Mouse (Mus musculus): ENCODE measurements at regions not wholly inside any gene's neighbourhood (a gene's known extent, or its start where the extent isn't known, plus 50 kb on each side); places are given as distances from the start of the nearest gene placed in this dataset.

DNA sequence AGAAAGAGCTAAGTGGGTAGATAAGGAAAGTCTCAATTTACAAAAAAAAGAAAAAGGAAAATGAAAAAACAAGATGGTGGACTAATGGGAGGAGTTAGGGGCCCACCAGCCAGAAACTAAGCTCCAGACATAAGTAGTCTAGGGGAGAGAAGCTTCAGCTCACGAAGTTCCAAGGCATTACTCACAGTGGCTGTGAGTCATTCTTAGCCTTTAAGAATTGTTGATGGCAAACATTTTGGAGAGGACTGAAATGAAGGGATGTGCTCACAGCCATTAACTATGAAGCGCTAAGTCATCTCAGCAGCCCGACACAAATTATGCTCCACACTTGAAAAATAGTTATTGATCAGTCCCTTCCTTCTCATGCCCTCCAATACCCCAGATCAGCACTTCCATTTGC, 198.6 kb upstream of the Ppargc1a start:
- DNase-seq (ENCODE audit: low spot score in 2 of 2): no peak

DNA sequence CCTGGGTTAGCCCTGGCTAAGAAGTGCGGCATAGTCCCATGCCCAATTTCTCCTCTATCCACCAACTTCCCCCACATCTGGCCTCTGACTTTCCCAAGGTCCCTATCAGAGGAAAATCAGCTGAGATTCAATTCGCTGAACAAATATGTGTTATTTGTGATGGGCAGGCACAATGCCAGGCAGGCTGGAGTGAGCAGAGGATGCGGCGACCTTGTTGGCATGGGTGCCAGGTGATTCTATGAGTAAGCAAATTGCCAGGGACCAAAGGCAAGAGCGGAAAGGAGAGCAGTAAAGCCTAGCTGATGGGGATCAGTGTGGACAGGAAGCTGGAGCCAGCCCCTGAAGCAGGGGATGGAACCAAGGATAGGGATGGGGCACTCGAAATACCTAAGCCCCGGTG, 196.9 kb upstream of the Ppargc1a start:
- DNase-seq (ENCODE audit: low spot score in 2 of 2): no peak

DNA sequence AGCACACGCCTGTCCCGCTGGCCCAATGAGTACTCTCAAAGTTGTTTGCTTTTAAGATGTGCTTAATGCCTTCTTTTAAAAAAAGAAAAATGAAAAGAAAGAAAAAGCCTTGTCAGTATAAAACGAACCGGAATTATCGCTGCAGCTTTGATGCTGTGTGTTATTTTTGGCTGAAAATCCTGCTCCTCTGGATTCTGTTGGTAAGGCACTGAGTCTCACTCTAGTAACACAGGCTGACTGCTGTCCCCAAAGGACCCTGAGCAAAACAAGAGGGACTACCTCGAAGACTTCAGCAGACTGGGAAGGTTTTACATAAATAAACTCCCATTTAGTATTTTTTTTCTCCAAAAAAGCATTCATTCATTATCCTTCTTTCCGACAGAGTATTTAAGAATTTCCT, 196.1 kb upstream of the Ppargc1a start:
- no peak for DNase-seq (ENCODE audit: low spot score in 2 of 2)

DNA sequence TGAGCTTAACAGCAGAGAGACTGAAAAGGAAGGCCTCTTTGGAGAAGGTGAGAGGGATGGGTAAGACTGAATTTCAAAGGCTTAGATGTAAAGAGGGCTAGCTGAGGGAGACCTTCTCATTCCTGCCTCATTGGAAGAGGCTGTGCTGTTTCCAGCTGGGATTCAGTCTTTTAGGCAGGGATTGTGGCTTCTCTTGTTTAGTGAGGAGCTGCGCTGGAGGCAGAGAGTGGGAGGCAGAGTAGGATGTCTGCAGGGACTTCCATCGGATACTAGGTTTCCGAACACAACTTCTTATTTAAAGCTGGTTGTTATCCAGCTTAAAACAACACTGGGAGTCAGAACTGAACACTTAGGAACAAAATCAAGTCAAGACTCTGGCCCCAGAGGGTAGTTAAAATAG, 194.8 kb upstream of the Ppargc1a start:
- no peak for DNase-seq (ENCODE audit: low spot score in 2 of 2)

DNA sequence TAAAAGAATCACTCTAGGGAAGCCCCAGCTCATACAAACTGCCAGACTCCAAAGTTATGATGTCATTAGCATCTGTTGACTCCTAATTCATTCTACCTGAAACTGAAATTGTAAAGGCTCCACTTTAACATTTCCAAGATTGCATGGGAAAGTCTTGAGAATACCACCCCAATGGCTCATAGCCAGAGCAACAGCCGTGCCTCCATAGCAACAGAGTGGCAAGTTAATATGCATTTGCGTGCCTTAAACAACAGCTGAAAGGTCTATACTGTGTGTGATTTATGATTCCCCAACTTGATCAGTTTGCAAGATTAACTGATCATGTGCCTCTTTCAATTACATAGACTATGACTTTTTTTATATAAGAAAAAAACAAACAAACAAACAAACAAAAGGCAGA, 190.8 kb upstream of the Ppargc1a start:
- no peak for DNase-seq (ENCODE audit: low spot score in 2 of 2)

DNA sequence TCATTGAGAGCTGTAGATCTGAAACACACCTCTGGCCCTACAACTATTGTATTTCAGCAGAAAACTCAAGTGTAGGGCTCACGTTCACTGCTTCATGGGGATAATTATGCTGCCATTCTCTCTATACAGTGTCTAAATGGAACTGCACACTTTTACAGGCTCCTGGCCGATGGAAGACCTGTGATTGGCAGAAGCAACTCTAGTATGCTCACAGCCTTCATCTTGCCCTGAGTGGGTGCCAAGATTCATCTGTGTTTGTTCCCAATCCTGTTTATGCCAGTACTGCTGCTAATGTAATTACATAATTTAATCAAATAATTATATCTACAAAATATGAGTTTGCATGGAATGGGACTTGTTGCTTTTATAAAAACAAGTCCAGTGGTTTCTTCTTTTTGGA, 190.3 kb upstream of the Ppargc1a start:
- no peak for DNase-seq (ENCODE audit: low spot score in 2 of 2)

DNA sequence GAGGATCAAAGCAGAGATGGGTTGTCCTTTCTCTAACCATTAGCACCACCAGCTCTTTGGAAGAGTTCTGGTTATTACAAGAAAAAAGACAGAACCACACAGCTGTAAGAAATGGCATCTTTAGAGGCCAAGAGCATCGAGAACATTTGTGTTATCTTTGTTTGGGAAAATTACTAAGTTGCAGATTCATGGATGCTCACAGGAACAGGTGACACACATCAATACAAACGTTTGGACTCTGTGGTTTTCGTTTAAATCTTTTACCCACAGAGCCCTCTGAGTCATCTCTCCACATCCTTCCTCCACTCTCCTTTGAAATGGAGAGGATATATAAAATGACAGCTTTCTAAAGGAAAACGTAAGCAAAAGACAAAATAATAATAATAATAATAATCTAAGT, 184.5 kb upstream of the Ppargc1a start:
- DNase-seq (ENCODE audit: low spot score in 2 of 2): no peak

DNA sequence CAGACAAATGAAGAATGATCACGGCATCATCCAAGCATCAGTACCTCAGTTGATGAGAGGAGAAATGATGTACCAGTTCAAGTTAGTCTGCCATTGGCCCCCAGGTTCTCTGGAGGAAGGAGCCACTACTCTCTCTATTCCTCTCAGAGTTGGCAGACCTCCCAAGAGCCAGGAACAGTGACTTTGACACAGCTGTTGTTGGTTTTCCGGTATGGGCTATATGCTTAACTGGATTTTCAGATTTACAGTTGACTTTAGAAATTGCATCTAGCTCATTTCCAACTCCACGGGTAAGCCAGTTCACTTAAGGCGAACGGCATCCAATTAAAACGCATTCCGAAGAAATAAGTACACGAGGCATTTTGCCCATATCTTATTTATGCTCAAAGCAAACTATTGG, 182.9 kb upstream of the Ppargc1a start:
- DNase-seq (ENCODE audit: low spot score in 2 of 2): no peak

DNA sequence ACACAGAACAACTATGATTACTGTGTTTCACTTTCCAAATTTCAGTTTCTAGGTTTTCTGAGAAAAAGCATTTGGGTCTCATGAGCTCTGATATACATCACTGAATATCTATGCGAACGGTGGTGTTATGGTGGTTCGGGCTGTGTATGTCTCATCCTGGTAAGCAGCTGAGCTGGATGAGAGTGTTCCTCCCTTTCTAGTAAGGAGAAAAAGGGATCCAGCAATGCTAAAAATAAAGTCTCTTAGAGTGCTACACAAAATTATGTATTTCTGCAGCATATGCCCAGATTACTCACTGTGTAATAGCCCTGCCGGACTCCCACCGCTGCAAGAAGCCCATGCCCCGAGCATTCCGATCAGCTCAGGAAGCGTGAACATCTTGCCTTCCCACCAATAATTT, 173.4 kb upstream of the Ppargc1a start:
- DNase-seq (ENCODE audit: low spot score in 2 of 2): peak in 1 of 2 experiments; percentile 4

DNA sequence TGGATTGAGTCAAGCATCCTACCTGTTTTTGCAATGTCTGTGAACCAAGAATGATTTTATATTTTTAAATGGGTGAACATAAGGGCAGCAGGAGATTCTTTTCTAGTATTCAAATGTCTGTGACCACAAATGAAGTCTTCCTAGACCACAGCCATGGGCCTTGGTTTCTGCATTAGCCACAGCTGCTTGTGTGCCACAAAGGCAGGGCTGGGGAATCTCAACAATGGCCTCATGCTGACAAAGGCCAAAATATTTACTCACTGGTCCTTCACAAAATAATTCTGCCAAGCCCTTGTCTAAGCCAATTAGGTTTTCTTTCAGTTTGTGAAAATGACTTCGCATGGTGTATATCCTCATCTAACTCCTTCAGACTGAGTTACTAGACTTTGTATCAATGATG, 162.7 kb upstream of the Ppargc1a start:
- DNase-seq (ENCODE audit: low spot score in 2 of 2): no peak

DNA sequence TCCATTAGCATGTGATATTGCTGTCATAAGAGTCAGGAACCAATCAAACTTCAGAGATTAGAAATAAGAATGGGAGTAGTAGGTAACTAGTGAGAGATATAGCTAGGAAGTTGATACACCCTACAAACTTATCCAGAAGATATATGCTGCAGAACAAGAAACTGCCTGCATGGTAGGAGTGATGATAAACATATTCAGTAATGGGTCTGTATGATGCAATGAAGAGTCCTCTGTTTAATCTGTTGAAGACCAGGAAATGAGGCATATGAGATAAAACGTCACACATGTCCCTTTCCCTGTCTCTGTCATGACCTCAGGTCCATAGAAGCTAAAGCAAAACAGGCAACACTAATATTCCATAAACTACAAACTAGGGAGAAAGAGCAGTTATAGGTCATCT, 162.2 kb upstream of the Ppargc1a start:
- DNase-seq (ENCODE audit: low spot score in 2 of 2): no peak

DNA sequence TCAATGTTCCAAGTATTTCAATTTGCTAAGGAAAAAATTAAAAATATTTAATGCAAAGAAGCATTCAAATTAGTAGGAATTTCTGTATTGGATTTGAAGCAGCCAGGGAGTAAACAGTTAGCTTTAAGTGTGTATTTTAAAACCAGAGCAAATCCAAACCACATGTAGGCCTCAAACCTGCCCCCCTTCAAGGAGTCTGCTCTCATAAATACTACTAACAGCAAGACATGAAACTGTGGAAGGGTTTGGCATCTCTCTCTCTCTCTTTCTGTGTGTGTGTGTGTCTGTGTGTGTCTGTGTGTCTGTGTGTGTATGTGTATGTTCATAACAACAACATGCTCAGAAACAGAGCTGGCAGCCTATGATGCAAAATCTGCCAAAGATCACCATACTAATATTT, 159.2 kb upstream of the Ppargc1a start:
- no peak for DNase-seq (ENCODE audit: low spot score in 2 of 2)

DNA sequence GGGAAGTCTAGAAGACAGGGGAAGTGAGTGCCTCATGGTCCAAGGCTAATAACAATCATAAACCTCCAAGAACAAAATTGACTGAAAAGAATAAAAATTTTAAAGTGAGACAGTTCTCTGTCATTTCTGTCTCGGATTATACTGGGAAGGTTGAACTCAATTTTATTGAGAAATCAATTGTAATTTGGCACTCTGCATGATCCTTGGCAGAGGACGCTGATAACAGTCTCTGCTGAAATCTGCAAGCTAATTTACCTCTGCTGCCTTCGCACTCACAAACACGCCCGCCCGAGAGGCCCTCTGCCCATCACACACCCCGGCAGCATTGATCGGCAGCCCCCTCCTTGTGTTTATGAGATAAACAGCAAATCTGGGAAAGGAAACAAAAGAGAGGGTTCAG, 151.4 kb upstream of the Ppargc1a start:
- no peak for DNase-seq (ENCODE audit: low spot score in 2 of 2)

DNA sequence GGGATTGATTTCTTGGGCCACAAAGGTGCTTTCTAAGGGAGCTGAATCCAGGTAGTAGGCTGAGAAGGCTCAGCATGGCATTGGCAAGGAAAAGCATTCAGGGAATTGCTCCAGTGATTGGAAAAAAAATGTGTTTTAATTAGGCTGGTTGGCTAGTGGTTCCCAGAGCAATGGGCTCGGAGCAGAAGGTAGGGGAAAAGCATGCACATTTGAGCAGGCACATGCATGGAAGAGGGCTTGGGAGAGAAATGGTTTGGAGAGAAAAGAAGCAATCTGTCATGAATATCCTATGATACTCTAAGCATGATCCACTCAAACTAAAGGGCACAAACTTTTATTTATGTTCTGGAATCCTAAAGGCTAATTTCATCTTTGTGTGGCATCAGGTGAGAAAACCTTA, 150.9 kb upstream of the Ppargc1a start:
- DNase-seq (ENCODE audit: low spot score in 2 of 2): no peak

DNA sequence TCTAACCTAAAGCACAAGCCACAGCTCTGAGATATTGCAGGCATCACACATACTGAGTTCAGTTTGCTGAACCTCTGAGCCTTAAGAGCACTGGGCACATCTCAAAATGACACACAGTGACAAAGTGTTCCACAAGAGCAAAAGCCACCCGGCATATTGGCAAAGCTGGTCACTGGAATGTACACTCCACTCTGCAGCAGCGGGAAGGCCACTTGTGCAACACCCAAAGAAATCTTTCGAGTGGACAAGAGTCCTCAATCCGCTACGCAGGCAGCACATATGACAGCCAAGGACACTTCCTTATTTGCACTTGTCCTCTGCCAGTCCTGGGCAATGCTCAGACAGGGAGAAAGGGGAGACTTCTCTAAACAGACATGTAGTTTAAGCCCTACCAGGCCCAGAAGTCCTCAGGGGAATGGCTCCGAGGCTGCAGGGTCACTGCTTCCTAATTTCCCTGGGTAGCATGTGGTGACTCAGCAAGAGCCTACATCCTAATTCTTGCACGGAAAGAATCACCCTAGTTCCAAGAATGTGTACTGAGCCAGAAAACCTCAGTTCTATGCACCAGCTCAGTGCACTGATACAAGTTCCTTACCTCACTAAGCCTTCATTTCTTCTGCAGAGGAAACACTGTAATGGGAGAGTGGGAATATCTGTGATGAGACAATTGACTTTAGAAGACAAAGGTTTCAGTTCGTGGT, 144.5 kb upstream of the Ppargc1a start:
- DNase-seq (ENCODE audit: low spot score in 2 of 2): no peak

DNA sequence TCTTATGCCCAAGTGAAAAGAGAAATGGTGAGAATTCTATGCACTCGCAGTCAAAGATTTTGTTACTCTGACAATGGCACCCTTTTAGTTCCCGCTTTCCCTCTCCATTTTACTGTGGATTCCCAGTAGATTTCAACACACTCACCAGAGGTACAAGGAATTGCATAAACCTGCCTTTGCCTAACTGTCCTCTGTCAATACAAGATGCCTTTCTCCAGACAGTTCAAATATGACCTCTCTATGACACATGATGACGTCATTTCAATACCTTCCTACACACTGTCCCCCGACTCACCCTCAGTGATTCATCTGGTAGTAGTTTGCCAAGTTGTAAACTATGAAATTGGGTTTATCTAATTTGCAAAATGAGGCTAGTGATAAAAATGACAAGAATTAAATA, 143.1 kb upstream of the Ppargc1a start:
- no peak for DNase-seq (ENCODE audit: low spot score in 2 of 2)

DNA sequence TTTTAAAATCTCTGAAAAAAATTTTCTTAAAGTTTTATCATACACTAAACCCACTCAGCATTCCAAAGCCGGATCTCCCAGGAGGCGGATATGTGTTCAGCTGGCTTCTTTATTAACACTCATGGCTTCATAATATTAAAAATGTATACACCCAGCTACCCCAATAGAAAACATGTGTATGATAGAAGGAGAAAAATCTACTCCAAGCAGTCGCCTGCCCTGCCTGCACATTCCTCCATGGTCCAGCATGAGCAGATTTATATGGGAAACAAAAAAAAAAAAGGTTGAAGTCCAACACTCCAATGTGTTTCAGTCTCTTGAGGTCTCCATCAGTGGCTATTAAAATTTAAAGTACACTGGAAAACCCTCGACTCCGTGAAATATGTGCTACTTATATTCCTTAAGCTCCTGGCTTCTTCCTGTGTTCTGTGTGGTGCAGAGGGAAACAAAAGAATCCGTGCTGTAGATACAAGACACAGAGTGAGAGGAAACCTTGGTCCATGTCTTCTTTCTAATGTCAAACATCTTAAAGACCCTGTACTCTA, 142.0 kb upstream of the Ppargc1a start:
- no peak for DNase-seq (ENCODE audit: low spot score in 2 of 2)

DNA sequence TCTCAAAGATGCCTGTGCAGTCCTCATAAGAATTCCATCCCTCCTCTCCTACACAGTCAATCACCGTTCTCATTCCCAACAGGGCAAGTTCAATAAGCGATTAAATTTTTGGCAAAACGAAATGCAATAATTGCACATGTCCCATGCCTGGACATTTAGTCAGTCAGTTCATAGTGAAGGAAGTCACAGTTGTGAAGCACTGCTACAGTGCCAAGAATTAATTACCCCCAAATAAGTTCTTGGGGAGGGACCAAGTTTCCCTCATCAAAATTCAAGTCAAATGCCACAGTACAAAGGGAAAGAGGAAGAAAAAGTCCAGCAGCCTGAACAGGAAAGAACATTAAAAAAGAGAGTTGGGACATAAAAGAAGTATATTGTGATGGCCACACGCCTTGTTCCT, 112.4 kb upstream of the Ppargc1a start:
- no peak for DNase-seq (ENCODE audit: low spot score in 2 of 2)

DNA sequence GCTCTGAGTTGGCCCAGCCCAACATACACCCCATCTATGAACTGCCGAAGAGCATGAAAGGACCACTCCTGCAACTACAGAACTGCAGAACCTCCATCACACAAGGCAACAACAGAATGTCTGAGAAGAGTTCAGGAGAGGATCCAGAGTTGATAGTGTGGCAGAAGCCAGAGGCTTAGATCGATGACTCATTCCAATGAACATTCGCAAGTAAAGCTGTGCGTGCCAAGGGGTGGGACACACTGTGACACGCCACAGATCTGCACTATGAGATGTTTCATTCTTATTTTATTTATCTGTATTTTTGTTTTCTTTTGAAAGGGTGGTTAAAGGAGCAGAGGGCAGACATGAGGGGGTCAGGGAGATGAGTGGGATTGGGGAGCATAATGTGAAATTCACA, 103.7 kb upstream of the Ppargc1a start:
- no peak for DNase-seq (ENCODE audit: low spot score in 2 of 2)

DNA sequence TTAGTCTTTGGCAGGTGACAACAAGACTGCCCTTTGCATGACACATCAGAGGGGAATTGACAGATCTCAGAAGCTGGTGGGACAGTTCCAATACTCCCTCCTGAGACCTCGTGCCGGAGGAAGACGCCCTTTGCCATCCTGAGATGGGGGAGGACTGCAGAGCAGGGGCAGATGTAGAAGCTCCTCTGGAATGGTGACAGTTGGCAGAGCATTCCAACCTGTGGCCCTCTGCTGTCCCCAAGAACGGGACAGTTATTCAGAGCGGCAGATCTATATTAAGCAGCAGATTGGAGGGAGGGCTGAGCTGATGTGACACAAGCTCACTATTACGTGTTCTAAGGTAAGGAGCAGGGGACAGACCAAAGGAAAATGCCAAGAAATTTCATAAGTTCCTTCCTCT, 97.7 kb upstream of the Ppargc1a start:
- no peak for DNase-seq (ENCODE audit: low spot score in 2 of 2)

DNA sequence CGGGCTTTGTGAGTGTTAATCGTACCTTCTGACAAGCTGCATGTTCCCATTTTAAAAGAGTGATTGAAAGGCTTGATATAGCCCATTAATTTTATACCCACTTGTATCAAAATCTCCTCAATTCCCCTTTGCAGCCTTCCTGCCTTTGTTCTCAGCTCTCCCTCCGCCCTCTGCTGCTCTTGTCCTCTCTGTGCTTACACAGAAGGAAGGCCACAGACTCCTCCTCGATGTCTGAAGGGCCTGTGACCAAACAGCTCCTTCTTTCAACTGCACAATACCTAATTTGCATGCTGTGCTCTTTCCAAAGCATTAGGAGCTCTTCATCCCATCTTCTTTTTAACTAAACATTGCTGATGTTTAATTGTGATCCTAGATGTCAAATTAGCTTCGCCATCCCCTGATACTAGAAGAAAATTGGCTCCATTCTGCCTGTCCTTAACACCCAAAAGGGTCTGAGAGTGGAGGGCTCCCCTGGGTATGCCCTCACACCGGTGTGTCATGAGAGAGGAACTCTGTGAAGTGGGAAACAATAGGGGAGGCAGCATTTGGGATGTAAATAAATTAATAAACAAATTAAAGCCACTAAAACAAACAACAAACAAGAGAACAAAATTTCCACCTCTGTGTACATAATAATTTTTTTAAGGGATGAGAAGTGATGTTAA, 90.8 kb upstream of the Ppargc1a start:
- no peak for DNase-seq (ENCODE audit: low spot score in 2 of 2)

DNA sequence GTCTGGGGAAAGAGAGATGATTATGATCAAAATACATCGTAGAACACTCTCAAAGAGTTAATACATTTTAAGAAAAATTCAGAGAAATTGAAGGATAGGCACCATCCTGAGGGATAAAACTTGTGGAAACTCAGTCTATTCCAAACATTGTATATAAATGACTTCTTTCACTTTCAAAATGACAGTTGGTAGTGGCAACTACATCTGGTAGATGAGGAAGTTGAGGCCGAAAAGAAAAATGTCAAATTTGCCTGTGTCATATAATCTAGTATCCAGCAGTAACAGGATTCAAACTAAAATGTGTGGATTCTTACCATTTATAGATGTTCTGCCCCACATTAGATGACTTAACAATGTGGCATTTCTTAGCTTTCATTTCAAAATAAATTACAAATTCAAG, 86.0 kb upstream of the Ppargc1a start:
- no peak for DNase-seq (ENCODE audit: low spot score in 2 of 2)

DNA sequence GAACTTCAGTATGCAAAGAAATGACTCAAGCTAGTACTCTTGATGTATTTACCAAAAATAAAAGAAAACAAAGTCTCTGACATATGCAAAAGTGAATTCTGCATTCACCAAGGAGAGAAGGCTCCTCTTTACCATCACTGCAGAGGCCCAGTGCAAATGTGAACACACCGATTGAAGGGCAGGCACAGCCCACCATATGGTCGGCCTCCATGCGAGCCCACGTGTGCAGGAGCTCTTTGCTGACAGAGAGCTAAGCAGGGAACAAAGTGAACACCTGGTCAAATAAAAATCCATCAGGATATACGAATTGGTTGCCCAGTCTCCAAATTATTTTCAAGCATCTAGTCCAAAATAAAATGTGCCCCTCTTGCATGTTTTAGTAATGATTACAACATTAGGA, 56.9 kb upstream of the Ppargc1a start:
- DNase-seq (ENCODE audit: low spot score in 2 of 2): no peak
